Mouse (Mus musculus): Measurements from ENCODE around the gene Myo10.
"Not testable (repeated sequence)": the region's sequence is repeated elsewhere in the genome, so short reads cannot be mapped to it uniquely, and the experiment has no call there.

Myo10 gene

DNA sequence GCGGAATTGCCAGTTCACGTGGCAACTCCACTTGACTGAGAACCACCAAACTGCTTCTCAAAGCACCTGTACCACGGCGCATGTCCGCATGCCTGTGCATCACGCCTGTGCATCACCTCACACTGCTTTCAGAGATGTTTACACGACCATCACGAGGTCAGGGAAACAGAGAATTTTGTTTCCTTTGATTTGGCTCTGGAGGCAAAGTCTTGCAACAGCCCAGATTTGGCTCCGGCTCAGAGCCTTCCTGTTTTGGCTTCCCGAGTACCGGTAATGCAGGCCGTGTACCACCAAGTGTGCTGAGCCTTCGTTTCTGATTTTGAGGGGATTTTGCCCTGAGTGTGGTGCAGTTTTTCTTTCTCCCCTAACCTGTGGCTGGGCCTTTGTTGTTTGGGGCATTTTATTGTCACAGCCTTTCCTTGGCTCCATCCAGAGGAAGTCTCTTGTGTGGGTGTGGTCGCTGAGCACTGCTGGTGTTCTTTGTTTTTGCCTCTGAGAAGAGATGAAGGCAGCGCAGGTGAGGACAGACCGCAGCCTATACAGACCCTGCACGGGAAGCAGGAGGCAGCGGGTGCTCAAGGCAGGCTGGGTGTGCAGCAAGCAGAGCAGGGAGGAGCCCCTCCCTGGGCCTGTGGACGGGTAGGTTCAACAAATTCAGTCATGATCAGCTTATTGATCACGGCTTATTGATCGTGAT is 70.1 kb downstream of the Myo10 start:
- no peak for DNase-seq (ENCODE audit: low spot score)

- DNase-seq (ENCODE audit: low spot score) = no peak
Observed at GRCm38 (mm10) chr15:25693708-25694107, 71.4 kb downstream of the Myo10 start.

DNA sequence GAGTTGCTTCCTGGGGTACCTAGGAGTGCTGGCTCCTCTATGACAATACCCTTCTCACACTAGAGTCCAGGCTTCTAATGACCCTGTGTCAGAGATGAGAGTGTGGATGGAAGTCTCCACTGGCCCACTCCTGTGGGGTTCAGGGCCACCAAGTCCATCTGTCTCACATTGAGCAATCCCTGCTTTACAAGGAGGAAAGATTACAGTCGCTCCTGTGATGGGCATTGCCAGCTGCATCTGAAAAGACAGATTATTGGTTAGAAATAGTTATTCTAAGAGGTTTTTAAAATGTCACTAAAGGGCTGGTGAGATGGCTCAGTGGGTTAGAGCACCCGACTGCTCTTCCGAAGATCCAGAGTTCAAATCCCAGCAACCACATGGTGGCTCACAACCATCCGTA is 72.4 kb downstream of the Myo10 start:
- DNase-seq (ENCODE audit: low spot score) = no peak

DNA sequence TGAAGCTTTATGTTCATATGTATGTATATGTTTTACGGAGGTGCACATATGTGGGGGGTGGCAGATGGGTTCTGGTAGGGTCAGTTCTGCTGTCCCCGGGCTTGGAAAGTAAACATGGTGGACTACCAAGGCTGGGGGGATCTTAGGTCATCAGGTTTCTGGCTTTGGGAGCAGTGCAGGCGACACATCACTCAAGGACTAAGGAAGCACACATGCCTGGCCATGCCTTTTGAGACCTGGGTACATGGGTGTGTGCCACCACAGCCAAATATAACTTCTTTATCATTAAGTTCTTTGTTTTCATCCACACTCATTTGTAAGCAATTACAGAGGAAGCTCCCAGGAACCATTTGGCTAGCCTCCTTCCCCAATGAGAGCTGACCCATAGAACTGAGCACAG is 72.9 kb downstream of the Myo10 start:
- DNase-seq (ENCODE audit: low spot score) = no peak

DNA sequence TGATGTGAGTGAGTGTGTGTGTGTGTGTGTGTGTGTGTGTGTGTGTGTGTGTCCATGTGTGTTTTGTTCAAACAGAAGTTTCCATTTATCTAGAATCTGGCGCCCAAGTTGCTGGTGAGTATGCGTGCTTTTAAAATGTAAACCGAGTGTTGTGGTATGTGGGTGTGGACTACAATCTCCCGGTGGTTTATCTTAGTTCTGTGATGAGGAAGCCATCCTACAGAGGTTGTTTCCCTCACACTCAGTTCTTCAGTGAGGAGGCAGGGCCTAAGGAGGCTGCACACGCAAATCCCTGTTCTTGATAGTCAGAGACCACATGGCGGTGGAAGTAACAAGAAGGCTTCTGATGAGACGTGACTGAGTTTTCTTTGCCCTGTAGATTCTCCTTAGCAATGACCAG is 73.6 kb downstream of the Myo10 start:
- DNase-seq (ENCODE audit: low spot score) = no peak

DNA sequence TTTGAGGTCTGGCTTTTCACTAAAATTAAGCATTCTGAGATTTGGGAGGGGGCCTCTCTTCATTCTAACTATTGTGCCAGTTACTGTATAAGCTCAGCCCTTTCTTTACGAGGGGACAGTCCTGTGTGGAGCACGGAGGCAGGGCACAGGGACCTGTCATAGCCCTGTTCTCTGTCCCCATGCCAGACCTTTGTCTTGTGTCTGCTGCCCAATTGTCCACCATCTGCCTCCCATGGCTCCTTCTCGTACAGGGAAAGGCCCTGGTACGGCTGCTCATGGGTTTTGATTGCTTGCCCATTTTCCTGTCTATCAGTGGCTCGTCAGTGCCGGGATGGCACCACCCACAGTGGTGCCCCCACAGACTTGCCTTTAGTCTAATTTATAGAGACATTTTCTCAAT is 74.3 kb downstream of the Myo10 start:
- no peak for DNase-seq (ENCODE audit: low spot score)

DNA sequence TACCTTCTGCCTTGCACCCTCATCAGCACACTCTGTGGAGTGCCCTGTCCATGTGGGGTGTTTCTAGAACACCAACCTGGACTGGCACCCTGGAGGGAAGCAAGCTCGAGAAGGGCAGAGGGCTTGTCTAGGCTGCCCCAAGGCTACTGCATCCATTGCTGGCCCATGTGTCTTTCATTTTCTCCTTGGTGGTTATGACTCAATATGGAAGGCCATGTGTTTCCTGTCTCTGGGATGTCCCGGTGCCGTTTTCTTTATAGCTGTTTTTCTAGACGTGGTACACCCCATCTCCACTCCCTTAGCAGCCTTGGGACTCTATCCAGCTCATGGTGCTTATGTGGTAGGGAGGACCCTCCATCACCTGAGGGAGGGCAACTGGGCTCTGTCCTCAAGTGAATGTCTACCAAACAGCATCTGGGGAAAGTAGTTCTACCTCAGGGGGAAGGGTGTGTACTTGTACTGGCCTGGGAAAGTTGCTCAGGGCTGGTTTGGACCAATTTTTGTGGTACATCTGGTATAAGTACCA is 76.8 kb downstream of the Myo10 start:
- no peak for DNase-seq (ENCODE audit: low spot score)

- no peak for DNase-seq (ENCODE audit: low spot score)
Observed at GRCm38 (mm10) chr15:25702602-25703001, 80.3 kb downstream of the Myo10 start.

GRCm38 (mm10) chr15:25704809-25705585 is 82.7 kb downstream of the Myo10 start:
- no peak for DNase-seq (ENCODE audit: low spot score)

DNA sequence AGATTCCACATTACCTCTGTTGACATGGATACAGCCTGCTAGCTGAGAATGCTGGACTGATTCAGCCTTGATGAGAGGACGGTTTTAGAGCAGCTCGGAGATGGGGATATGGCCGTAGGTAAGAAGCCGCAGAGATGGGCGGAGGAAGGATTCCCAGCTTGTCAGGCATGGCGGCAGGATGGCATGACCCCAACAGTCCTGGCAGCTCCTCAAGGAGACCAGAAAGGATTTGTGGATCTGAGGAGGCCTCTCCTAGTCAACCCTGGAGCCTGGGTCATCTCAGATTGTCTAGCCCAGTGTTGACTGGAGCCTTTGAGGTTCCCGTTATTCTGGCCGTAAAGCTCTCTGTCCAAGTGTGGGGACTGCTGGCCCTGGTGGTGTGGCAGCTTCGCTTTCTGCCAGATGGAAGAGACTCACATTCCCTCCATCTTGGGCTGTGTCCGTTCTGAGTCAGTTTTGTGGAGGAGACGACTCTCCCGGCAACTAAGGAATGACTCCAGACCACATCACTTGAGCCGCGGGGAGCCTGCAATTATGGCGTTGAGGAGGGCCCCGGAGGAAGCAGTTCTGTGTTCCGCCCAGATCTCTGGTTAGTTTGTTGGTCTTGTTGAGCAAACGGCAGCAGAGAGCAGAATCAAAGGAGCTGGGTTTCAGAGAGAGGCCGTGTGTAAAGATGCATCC is 84.7 kb downstream of the Myo10 start:
- no peak for DNase-seq (ENCODE audit: low spot score)

DNA sequence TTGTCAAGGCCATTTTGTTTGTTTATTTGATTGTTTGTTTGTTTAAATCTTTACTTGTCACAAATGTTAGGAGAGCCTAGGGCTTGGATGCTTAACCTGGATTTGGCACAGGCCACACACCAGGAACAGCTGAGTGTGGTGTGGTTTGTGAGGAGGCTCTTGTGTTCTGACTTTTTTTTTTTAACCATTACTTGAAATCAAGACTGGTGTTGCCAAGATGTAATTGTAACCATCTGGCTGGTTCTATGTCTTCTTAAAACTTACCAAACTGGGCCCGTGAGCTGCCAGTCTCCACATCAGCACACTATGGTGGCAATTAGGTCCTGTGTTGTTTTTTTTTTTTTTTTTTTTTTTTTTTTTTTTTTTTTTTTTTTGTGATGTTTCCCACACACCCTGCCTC is 85.6 kb downstream of the Myo10 start:
- DNase-seq (ENCODE audit: low spot score) = no peak

GRCm38 (mm10) chr15:25710876-25711275 is 88.6 kb downstream of the Myo10 start:
- DNase-seq (ENCODE audit: low spot score) = no peak

- DNase-seq (ENCODE audit: low spot score) = no peak
Observed at GRCm38 (mm10) chr15:25712877-25713276, 90.6 kb downstream of the Myo10 start.

DNA sequence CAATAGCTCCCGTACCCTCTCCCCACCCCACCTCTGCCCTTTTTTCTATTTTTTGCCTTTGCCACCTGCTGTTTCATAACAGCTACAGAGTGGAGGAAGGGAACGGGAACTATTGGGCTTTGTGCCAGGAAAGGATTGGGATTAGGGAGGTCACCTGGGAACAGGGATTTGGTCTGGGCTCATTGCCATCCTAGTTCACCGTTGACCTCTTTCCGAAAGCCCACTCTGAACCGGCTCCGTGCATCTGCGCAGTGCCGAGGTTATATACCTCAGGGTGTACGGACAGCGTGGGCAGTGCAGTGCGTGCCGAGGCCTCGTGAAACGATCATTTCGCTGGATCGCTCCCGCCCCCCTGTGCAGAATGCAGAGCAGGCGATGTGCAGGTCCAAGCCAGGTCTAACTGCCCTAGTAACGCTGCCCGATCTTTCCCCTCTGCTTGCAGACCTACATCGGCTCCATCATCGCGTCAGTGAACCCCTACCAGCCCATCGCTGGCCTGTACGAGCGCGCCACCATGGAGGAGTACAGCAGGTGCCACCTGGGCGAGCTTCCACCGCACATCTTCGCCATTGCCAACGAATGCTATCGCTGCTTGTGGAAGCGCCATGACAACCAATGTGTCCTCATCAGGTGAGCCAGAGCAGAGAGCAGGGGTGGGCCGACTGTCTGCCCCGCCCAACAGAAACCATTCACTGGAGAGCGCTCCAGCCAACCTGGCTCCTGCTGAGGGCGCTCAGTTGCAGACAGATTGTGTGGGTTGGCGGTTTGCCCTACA is 91.4 kb downstream of the Myo10 start:
- no peak for DNase-seq (ENCODE audit: low spot score)

DNA sequence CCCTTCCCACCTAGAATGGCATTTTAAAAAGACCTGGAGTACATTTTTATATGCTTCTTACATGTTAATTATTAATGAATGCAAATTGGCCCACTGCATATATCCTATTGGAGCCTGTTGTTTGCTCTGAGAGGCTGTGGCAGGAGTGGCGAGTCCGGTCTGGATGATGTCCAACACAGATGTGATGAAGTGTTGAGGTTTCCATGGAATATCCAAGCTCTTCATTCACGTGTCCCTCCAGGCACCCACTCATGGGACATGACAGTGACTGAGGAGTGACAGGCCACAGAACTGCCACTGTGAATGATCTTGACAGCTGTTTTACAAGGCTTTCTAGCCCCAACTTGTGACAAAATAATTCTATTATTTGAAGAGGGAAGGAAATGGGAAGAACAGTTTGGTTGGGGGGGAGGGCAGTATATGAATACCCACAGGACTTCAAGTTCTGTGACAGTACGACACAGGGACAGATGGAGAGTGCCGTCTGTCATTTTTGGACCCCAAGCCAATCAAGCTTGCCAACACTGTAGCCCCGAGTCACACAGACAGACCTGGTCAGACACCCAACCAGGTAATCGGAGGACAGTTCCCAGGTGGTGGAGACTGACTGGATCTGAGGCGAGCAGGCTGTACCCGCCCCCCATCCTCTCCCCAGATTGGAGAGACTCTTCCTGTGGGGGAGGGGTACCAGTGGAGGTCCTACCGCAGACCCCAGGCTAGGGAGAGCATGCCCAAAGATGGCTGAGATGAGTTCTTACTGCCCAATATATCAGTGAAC is 93.1 kb downstream of the Myo10 start:
- no peak for DNase-seq (ENCODE audit: low spot score)

DNA sequence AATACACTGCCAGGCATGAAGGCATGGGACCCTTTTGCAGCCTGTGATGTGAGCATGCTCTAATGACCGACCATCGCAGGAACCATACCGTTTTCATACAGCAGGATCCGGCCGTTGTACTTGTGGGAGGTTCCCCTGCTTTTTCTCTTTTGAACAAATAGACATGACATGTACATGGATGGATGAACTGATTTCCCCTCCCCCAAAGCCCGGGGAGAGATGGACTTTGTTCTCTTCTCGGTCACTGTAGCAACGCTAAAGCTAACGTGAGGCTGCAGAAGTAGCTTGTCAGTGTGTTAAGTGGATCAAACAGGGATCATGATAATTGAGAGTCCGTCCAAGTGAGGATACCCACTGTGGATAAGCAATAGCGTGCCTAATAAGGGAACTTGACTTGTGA is 93.7 kb downstream of the Myo10 start:
- no peak for DNase-seq (ENCODE audit: low spot score)

DNA sequence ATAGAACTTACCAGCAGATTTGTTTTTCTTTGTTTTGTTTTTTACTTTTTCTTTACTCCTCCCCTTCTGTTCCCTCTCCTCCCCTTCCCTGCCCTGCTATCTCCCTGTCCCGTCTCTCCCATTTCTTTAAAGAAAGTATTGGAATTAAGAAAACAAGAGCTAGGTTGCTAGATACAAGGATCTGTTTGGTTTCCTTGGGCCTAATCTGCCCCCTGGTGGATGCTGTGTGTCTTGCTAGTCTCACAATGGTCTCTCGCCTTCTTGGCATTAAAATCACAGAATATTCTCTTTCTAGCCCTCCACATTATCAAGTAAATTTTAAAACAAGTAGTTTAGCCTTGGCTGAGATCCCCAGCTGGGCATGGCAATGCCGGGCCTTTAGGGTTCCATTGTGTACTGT is 94.7 kb downstream of the Myo10 start:
- peak; percentile 73 for DNase-seq (ENCODE audit: low spot score)

- not testable (repeated sequence) for DNase-seq (ENCODE audit: low spot score)
Observed at GRCm38 (mm10) chr15:25718104-25718503, 95.8 kb downstream of the Myo10 start.

GRCm38 (mm10) chr15:25719270-25719669 is 96.9 kb downstream of the Myo10 start:
- no peak for DNase-seq (ENCODE audit: low spot score)

- DNase-seq (ENCODE audit: low spot score) = no peak
Observed at GRCm38 (mm10) chr15:25720263-25720662, 97.9 kb downstream of the Myo10 start.

Measured in yolk sac, embryonic 10.5 days (tissue).